Mouse (Mus musculus): ENCODE data around the gene Rsf1. TPM values are rescaled to one million over a fixed set of nuclear protein-coding genes. Genes with fewer than 3 reads are reported as not detected.

Gene Rsf1
- polyA plus RNA-seq, 1 experiment from 2014 or later: 26.2 TPM

DNA sequence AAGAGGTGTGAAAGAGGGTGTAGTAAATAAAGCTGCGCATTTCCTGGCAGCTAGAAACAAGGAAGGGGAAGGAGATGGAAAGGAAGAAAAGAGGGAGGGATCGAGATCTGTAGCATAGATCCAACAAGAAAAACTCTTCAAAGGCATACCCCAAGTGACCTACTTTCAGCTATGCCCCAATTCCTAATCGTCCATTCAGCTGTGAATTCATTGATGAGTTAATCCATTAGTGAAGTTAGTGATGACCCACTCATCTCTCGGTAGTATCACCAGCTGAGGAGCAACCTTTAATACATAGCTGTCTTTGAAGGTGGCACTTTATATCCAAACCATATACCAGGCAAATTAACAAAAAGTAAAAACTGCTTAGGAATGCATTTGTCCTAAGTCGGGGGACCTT lies 8.8 kb downstream of the Rsf1 start:
- no peak overlapping the region for H3K4me3 ChIP-seq
- H3K4me1 ChIP-seq: peaks cover 19% of the 10 kb centered on the region
- H3K27me3 ChIP-seq (replicated peaks; ENCODE audit: low read depth, poor library complexity, severe bottlenecking): no peaks in the 10 kb centered on the region
- no peak overlapping the region for H3K27ac ChIP-seq (replicated peaks)
- peaks cover 29% of the 10 kb centered on the region for H3K36me3 ChIP-seq (replicated peaks)
- 85% methylated on average over 5 of the region's 5 CpGs for WGBS
- no peaks in the 10 kb centered on the region for H3K9me3 ChIP-seq
- no peak for DNase-seq (ENCODE audit: low spot score)

DNA sequence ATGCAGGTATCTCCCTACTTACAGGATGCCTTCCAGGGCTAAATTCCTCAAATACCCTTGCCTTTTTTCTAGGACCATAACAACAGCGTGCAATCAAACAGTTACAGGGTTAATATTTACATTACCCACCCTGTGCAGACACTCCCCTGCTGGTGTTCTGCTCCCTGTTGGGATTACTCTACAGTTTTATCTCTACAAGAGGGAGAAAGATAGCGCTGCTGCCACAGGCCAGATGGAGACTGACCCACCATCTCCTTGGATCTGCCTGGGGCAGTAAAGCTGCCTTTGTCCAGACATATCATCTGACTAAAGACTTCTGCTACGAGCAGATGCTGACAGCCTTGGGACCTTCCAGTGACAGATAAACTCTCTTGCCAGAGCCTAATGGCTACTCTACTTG lies 10.8 kb downstream of the Rsf1 start:
- Histone ChIP-seq H3K4me1 (peaks cover 19% of the 10 kb centered on the region), H3K36me3 (replicated peaks) (peaks cover 45% of the 10 kb centered on the region), H3K27ac (replicated peaks) (no peak overlapping the region), H3K4me3 (no peak overlapping the region), H3K9me3 (no peaks in the 10 kb centered on the region), H3K27me3 (replicated peaks; ENCODE audit: low read depth, poor library complexity, severe bottlenecking) (no peaks in the 10 kb centered on the region)
- DNase-seq (ENCODE audit: low spot score): no peak
- WGBS: 53% methylated on average over 3 of the region's 3 CpGs

DNA sequence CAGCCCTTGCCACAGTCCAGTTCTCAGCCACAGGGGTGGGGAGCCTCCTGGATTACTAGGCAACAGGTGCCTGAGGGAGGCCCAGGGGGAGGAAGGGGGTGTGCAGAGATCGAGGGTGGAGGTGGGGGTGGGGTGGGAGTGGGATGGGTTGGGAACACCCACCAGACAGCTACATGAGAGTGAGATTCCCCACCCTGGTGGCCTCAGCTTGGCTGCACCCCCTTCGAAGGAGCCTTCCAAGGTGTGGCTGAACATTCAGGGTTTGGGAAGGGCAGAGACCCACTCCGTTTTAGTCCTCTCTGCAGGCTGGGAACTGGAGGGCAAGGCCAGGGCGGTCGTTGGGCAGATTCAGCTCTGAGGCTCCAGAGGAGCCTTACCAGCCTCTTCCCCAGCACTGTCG lies 11.6 kb downstream of the Rsf1 start:
- WGBS: 85% methylated on average over 6 of the region's 6 CpGs
- Histone ChIP-seq H3K9me3 (no peaks in the 10 kb centered on the region), H3K27me3 (replicated peaks; ENCODE audit: low read depth, poor library complexity, severe bottlenecking) (no peaks in the 10 kb centered on the region), H3K27ac (replicated peaks) (no peak overlapping the region), H3K4me1 (peaks cover 19% of the 10 kb centered on the region), H3K4me3 (no peak overlapping the region), H3K36me3 (replicated peaks) (peaks cover 45% of the 10 kb centered on the region)
- no peak for DNase-seq (ENCODE audit: low spot score)

DNA sequence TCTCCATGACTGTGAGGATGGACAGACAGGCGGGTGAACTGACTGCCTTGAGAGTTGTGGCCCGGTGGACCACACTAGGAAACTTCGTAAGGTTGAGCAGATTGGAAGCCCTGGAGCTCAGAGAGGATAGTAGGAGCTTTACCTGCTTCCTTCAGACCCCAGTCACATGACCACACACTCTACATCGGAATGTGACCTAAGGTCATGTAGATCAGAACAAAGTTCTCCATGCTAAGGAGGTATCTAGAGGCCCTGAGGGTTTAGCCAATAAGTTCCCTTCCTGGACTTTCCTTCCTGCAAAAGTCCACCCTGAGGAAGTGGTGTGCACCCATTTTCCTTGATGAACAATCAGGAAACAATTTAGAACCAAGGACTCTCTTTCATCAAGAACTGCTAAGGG lies 12.7 kb downstream of the Rsf1 start:
- WGBS: 91% methylated on average over 4 of the region's 4 CpGs
- peaks cover 45% of the 10 kb centered on the region for H3K36me3 ChIP-seq (replicated peaks)

DNA sequence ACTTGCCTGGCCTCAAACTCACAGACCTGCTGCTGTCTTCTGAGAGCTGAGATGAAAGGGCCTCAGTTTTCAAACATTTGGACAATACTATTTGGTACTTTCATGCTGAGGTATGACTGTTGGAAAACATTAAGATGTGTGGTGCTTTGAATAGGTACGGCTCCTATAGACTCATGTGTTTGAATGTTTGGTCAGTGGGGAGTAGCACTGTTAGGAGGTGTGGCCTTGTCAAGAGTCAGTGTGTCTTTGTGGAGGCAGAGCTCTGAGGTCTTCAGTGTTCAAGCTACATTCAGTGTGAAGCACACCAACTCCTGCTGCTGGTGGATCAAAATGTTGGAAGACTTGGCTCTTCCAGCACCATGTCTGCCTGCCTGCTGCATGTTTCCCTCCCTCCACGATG lies 13.8 kb downstream of the Rsf1 start:
- Histone ChIP-seq H3K27ac (replicated peaks) (no peak overlapping the region), H3K27me3 (replicated peaks; ENCODE audit: low read depth, poor library complexity, severe bottlenecking) (no peaks in the 10 kb centered on the region), H3K36me3 (replicated peaks) (peaks cover 45% of the 10 kb centered on the region), H3K9me3 (no peaks in the 10 kb centered on the region), H3K4me3 (no peak overlapping the region), H3K4me1 (peaks cover 19% of the 10 kb centered on the region)
- WGBS: 94% methylated on average over 2 of the region's 2 CpGs
- no peak for DNase-seq (ENCODE audit: low spot score)

More for the DNA sequence above, 12.7 kb downstream of the Rsf1 start:
- no peak for DNase-seq (ENCODE audit: low spot score)
- Histone ChIP-seq H3K27me3 (replicated peaks; ENCODE audit: low read depth, poor library complexity, severe bottlenecking) (no peaks in the 10 kb centered on the region), H3K27ac (replicated peaks) (no peak overlapping the region), H3K4me3 (no peak overlapping the region), H3K4me1 (peaks cover 19% of the 10 kb centered on the region), H3K9me3 (no peaks in the 10 kb centered on the region)

DNA sequence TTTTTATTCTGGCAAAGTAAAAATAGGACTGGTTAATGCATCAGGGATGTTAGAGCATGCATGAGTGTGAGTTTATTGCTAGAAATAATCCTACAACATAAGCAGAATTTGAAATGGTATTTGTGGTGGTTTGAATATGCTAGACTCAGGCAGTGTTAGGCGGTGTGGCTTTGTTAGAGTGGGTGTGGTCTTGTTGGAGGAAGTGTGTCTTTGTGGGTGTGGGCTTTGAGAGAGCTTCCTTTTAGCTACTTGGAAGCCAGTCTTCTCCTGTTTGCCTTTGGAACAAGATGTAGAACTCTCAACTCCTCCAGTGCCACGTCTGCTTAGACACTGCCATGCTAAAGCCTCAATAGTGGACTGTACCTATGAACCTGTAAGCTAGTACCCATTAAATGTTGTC lies 18.9 kb downstream of the Rsf1 start:
- H3K4me3 ChIP-seq: no peak overlapping the region
- no peak overlapping the region for H3K27ac ChIP-seq (replicated peaks)
- WGBS: 93% methylated on average over 2 of the region's 2 CpGs
- DNase-seq (ENCODE audit: low spot score): no peak
- H3K27me3 ChIP-seq (replicated peaks; ENCODE audit: low read depth, poor library complexity, severe bottlenecking): no peaks in the 10 kb centered on the region
- no peaks in the 10 kb centered on the region for H3K4me1 ChIP-seq
- peaks cover 25% of the 10 kb centered on the region for H3K36me3 ChIP-seq (replicated peaks)
- H3K9me3 ChIP-seq: no peaks in the 10 kb centered on the region

DNA sequence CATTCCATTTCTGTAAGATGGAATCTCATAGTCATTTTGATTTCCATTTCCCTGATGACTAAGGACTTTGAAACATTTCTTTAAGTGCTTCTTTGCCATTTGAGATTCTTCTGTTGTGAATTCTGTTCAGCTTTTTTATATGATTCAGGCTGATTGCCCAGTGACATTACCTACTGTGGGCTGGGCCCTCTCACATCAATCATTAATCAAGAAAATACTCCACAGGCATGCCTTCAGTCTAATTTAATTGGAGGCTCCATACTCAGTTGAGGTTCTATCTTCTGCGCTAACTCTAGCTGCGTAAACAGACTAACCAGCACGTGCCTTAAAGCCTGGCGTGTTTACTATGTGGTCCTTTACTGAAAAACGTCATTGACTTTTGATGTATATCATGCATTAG lies 41.7 kb downstream of the Rsf1 start:
- Histone ChIP-seq H3K4me3 (no peak overlapping the region), H3K4me1 (no peaks in the 10 kb centered on the region), H3K9me3 (no peaks in the 10 kb centered on the region), H3K27me3 (replicated peaks; ENCODE audit: low read depth, poor library complexity, severe bottlenecking) (no peaks in the 10 kb centered on the region), H3K27ac (replicated peaks) (no peak overlapping the region), H3K36me3 (replicated peaks) (peaks cover 34% of the 10 kb centered on the region)
- 93% methylated on average over 5 of the region's 5 CpGs for WGBS
- no peak for DNase-seq (ENCODE audit: low spot score)

GRCm38 (mm10) chr7:97622676-97623075 lies 43.0 kb downstream of the Rsf1 start:
- H3K9me3 ChIP-seq: no peaks in the 10 kb centered on the region
- H3K27ac ChIP-seq (replicated peaks): no peak overlapping the region
- H3K36me3 ChIP-seq (replicated peaks): peaks cover 25% of the 10 kb centered on the region
- H3K4me3 ChIP-seq: no peak overlapping the region
- no peaks in the 10 kb centered on the region for H3K27me3 ChIP-seq (replicated peaks; ENCODE audit: low read depth, poor library complexity, severe bottlenecking)
- H3K4me1 ChIP-seq: no peaks in the 10 kb centered on the region
- 98% methylated on average over 1 of the region's 1 CpGs for WGBS
- no peak for DNase-seq (ENCODE audit: low spot score)

GRCm38 (mm10) chr7:97623402-97623801 lies 43.7 kb downstream of the Rsf1 start:
- peaks cover 18% of the 10 kb centered on the region for H3K36me3 ChIP-seq (replicated peaks)
- no peaks in the 10 kb centered on the region for H3K9me3 ChIP-seq
- no peaks in the 10 kb centered on the region for H3K27me3 ChIP-seq (replicated peaks; ENCODE audit: low read depth, poor library complexity, severe bottlenecking)
- no peak for DNase-seq (ENCODE audit: low spot score)
- no peaks in the 10 kb centered on the region for H3K4me1 ChIP-seq
- H3K4me3 ChIP-seq: no peak overlapping the region
- no peak overlapping the region for H3K27ac ChIP-seq (replicated peaks)

DNA sequence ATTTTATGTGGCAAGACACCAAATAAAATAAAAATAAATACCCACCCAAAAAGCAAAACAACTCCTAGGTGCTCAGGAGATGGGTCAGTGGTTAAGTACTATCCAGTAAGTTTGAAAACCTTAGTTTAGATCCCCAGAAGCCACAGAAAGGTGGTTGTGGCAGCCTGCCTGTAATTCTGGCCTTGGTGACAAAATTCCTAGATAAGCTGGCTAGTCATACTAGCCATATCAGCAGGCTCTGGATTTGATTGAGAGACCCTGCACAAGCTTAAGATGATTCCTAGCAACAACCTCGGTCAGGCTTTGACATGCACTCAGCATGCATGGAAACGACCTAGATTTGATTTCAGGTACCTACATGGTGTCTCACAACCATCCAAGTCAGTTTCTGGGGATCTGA lies 49.7 kb downstream of the Rsf1 start:
- Histone ChIP-seq H3K27ac (replicated peaks) (no peak overlapping the region), H3K4me1 (no peaks in the 10 kb centered on the region), H3K27me3 (replicated peaks; ENCODE audit: low read depth, poor library complexity, severe bottlenecking) (no peaks in the 10 kb centered on the region), H3K9me3 (no peaks in the 10 kb centered on the region), H3K4me3 (no peak overlapping the region), H3K36me3 (replicated peaks) (peaks cover 7% of the 10 kb centered on the region; the same call in 1 of the 2 replicates)
- no peak for DNase-seq (ENCODE audit: low spot score)
- WGBS: 79% methylated on average over 2 of the region's 2 CpGs

- Histone ChIP-seq H3K36me3 (replicated peaks) (peaks cover 13% of the 10 kb centered on the region), H3K27me3 (replicated peaks; ENCODE audit: low read depth, poor library complexity, severe bottlenecking) (no peaks in the 10 kb centered on the region), H3K9me3 (no peaks in the 10 kb centered on the region), H3K4me1 (no peaks in the 10 kb centered on the region), H3K4me3 (no peak overlapping the region), H3K27ac (replicated peaks) (no peak overlapping the region)
- DNase-seq (ENCODE audit: low spot score): no peak
- 85% methylated on average over 2 of the region's 2 CpGs for WGBS
These were observed 51.6 kb downstream of the Rsf1 start for GRCm38 (mm10) chr7:97631290-97631689.

- no peaks in the 10 kb centered on the region for H3K27me3 ChIP-seq (replicated peaks; ENCODE audit: low read depth, poor library complexity, severe bottlenecking)
- no peaks in the 10 kb centered on the region for H3K9me3 ChIP-seq
- WGBS: 83% methylated on average over 1 of the region's 1 CpGs
- peaks cover 22% of the 10 kb centered on the region for H3K36me3 ChIP-seq (replicated peaks)
- H3K4me1 ChIP-seq: no peaks in the 10 kb centered on the region
- no peak for DNase-seq (ENCODE audit: low spot score)
- H3K4me3 ChIP-seq: no peak overlapping the region
- H3K27ac ChIP-seq (replicated peaks): no peak overlapping the region
These were observed 53.2 kb downstream of the Rsf1 start for GRCm38 (mm10) chr7:97632897-97633296.

DNA sequence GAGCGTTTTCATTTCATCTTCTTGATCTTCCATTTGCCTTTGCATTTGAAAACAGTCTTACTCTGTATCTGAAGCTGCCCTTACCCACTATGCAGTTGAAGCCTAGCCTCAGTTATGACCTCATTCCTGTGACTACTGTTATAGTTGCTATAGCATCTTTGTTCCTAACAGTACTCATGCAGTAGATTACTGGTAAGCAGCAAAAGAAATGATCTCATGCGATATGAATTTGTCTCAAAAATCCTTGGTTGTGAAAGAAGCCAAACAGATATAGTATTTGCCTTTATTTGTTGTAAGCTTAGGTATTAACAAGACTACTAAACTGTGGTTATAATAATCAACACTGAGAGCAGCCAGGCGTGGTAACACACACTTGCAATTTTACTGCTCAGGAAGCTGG lies 65.4 kb downstream of the Rsf1 start:
- 87% methylated on average over 3 of the region's 3 CpGs for WGBS
- Histone ChIP-seq H3K27ac (replicated peaks) (no peak overlapping the region), H3K4me1 (no peaks in the 10 kb centered on the region), H3K4me3 (no peak overlapping the region), H3K27me3 (replicated peaks; ENCODE audit: low read depth, poor library complexity, severe bottlenecking) (no peaks in the 10 kb centered on the region), H3K36me3 (replicated peaks) (peaks cover 7% of the 10 kb centered on the region), H3K9me3 (no peaks in the 10 kb centered on the region)
- no peak for DNase-seq (ENCODE audit: low spot score)

DNA sequence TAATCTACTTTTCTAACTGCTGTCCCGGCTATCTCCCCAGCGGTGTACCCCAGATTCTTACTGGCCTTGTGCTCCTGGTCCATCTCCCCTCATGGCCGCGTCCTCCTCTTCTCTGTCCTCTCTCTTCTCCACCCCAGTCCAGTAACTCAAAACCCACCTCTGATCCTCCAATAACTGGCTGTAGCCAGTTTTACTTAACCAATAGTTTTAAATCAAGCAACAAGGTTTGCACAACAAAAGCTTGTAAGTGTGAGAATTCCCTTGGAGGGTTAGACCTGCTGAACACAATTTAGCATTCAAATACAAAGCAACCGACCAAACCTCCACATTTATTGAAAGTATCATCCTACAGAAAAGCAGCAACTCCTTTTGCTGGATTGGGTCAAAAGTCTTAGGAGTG lies 68.0 kb downstream of the Rsf1 start:
- no peak overlapping the region for H3K4me3 ChIP-seq
- H3K36me3 ChIP-seq (replicated peaks): peaks cover 22% of the 10 kb centered on the region
- no peak overlapping the region for H3K27ac ChIP-seq (replicated peaks)
- no peaks in the 10 kb centered on the region for H3K4me1 ChIP-seq
- H3K27me3 ChIP-seq (replicated peaks; ENCODE audit: low read depth, poor library complexity, severe bottlenecking): no peaks in the 10 kb centered on the region
- no peak for DNase-seq (ENCODE audit: low spot score)
- no peaks in the 10 kb centered on the region for H3K9me3 ChIP-seq
- 89% methylated on average over 5 of the region's 5 CpGs for WGBS
